In the genomic region with DNA sequence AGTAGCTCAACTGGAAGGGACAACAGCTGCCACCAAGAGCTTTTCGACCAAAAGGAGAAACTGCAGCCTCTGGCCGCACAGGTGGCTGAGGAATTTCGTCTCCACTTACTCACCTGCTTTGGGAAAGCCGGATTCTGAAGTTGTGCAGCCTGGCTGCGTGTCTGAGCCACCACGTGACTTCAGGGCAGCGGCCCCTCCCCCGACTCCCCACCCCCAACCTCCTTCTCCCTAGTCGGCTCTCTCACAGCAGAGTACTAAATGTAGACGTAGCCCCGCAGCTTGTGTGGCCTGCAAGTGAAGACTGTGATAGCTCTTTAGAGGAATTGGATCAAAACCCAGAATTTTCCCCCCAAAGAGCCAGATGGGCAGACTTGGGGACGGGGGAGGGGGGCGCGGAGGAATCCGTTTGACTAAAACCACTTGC, we compare ENCODE assay signal across 8 mouse cellular contexts. TPM values are rescaled to one million over a fixed set of nuclear protein-coding genes. Genes with fewer than 3 reads are reported as not detected.
DNase-seq lines count a peak whose midpoint lies in the region; ATAC-seq lines count a peak whose summit lies in the region.
"Had no signal": no experiment of that assay in that cellular context is flagged by ENCODE, and none has a peak within 500 bp of the region (broad histone marks: within the 10 kb centered on the region; RNA-seq: fewer than 3 reads in every experiment).

No protein-coding gene starts in this region.

- H3K9me3 ChIP-seq in embryonic facial prominence, embryonic 14.5 days (ENCODE audit: control insufficient read depth, low read length): no peaks in the 10 kb centered on the region
- no peaks in the 10 kb centered on the region for H3K9me3 ChIP-seq in kidney, embryonic 15.5 days (replicated peaks)
- H3K9me3 ChIP-seq in midbrain, embryonic 13.5 days: no peaks in the 10 kb centered on the region

- H3K27ac ChIP-seq in embryonic facial prominence, embryonic 14.5 days (replicated peaks; ENCODE audit: low read depth, low read length): peak overlapping the region; percentile 94
- peak overlapping the region; percentile 79 for H3K27ac ChIP-seq in kidney, embryonic 15.5 days
- H3K27ac ChIP-seq in midbrain, embryonic 13.5 days: peak overlapping the region; percentile 90

- DNase-seq in R1 (ENCODE audit: low read depth, low spot score): peak; percentile 68
- peak; percentile 76 for DNase-seq in embryonic facial prominence, embryonic 14.5 days (ENCODE audit: low spot score)
- DNase-seq in urinary bladder, postnatal 36 days (ENCODE audit: low spot score in 2 of 2): no peak
- no peak for DNase-seq in ovary, adult 18-20 months (ENCODE audit: low spot score)
- no peak for DNase-seq in right cerebral cortex, adult 18-20 months
- DNase-seq: adrenal gland, postnatal 10 days had no signal

- H3K27me3 ChIP-seq in embryonic facial prominence, embryonic 14.5 days (replicated peaks; ENCODE audit: control insufficient read depth, insufficient read depth, low read length): no peaks in the 10 kb centered on the region
- H3K27me3 ChIP-seq in kidney, embryonic 15.5 days: peaks cover 8% of the 10 kb centered on the region; the same call in 1 of the 2 replicates
- H3K27me3 ChIP-seq in midbrain, embryonic 13.5 days: no peaks in the 10 kb centered on the region

- ATAC-seq in embryonic facial prominence, embryonic 14.5 days (ENCODE audit: low read depth): no peak; the same call in 1 of the 2 replicates
- ATAC-seq in kidney, embryonic 15.5 days (replicated peaks; ENCODE audit: low FRiP score): no peak
- ATAC-seq in midbrain, embryonic 13.5 days: 0 out of 2 replicates have a peak, but pooled peaks have one; percentile 14

- WGBS in embryonic facial prominence, embryonic 14.5 days: 3% methylated on average over 15 of the region's 15 CpGs
- WGBS in kidney, embryonic 15.5 days: under 1% methylated on average over 15 of the region's 15 CpGs
- 1% methylated on average over 15 of the region's 15 CpGs for WGBS in midbrain, embryonic 13.5 days

- H3K9ac ChIP-seq in embryonic facial prominence, embryonic 14.5 days (ENCODE audit: low read depth, low read length): peak overlapping the region; percentile 85
- peak overlapping the region; percentile 89; the same call in 1 of the 2 replicates for H3K9ac ChIP-seq in kidney, embryonic 15.5 days
- H3K9ac ChIP-seq in midbrain, embryonic 13.5 days (replicated peaks): peak overlapping the region; percentile 96

- H3K4me3 ChIP-seq in embryonic facial prominence, embryonic 14.5 days (ENCODE audit: low read depth, low read length): peak overlapping the region; percentile 76
- H3K4me3 ChIP-seq in kidney, embryonic 15.5 days (replicated peaks): peak overlapping the region; percentile 74
- peak overlapping the region; percentile 79 for H3K4me3 ChIP-seq in midbrain, embryonic 13.5 days (replicated peaks)

- H3K4me1 ChIP-seq in embryonic facial prominence, embryonic 14.5 days (ENCODE audit: control insufficient read depth, insufficient read depth, low read length): peaks cover 27% of the 10 kb centered on the region
- H3K4me1 ChIP-seq in kidney, embryonic 15.5 days: peaks cover 39% of the 10 kb centered on the region
- H3K4me1 ChIP-seq in midbrain, embryonic 13.5 days (replicated peaks): peaks cover 87% of the 10 kb centered on the region

- H3K36me3 ChIP-seq in embryonic facial prominence, embryonic 14.5 days (ENCODE audit: control insufficient read depth, insufficient read depth, low read length): no peaks in the 10 kb centered on the region
- H3K36me3 ChIP-seq in kidney, embryonic 15.5 days: no peaks in the 10 kb centered on the region
- H3K36me3 ChIP-seq in midbrain, embryonic 13.5 days: peaks cover 22% of the 10 kb centered on the region

- peak overlapping the region; percentile 65 for H3K4me2 ChIP-seq in embryonic facial prominence, embryonic 14.5 days (ENCODE audit: low read depth, low read length)
- peak overlapping the region; percentile 91 for H3K4me2 ChIP-seq in kidney, embryonic 15.5 days
- peak overlapping the region; percentile 96 for H3K4me2 ChIP-seq in midbrain, embryonic 13.5 days (replicated peaks)

RNA-seq across cellular contexts. Expression of a gene that starts 14.6 kb away (rescaled TPM):
- 19.6 and 26.1 TPM in 2 replicates for polyA plus RNA-seq in embryonic facial prominence, embryonic 14.5 days (2014; fragmentation: Nextera tagmentation; extraction: Ambion mirVana)
- polyA plus RNA-seq in kidney, embryonic 15.5 days (2015; fragmentation: Nextera tagmentation; extraction: Ambion mirVana): 11.7 and 13.7 TPM in 2 replicates
- 40.7 and 50.3 TPM in 2 replicates for polyA plus RNA-seq in midbrain, embryonic 13.5 days (2015; fragmentation: Nextera tagmentation; extraction: Ambion mirVana)

Comparison
In these comparisons a context has a peak if more than half of its experiments do, and no peak if none do; other contexts are left out.
1. DNase-seq: peak in R1 (single experiment) and embryonic facial prominence, embryonic 14.5 days (single experiment); none in urinary bladder, postnatal 36 days (0 of 2), ovary, adult 18-20 months (single experiment) and right cerebral cortex, adult 18-20 months (single experiment).
2. Peak in every context shown above with its lines, with median percentiles within 50 percentile points of each other: H3K27ac ChIP-seq, H3K4me2 ChIP-seq, H3K4me3 ChIP-seq and H3K9ac ChIP-seq.